In the genomic region with DNA sequence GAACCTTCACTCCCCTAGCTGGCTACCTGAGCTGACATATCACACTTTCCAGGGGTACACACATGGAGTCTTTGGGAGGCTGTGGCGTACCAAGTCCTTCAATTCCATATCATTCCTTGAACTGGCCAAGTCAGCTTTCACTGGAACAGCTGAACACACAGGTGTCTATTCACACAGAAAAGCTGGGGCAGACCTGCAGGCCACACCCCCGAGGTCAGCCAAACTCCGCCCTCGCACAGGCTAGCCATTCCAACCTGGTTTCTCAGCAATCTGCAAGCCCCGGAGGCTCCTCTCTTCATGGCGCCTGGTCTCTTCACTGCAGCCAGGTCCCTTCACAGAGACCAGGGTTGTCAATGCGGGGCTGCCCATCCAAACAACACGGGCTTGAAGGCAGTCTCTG, we compare ENCODE assay signal across 14 mouse cellular contexts.
DNase-seq lines count a peak whose midpoint lies in the region; ATAC-seq and TF ChIP-seq lines count a peak whose summit lies in the region.
"Had no signal": no experiment of that assay in that cellular context is flagged by ENCODE, and none has a peak within 500 bp of the region (broad histone marks: within the 10 kb centered on the region; RNA-seq: fewer than 3 reads in every experiment).

No protein-coding gene starts in this region.

- H3K4me1 ChIP-seq in heart, embryonic 12.5 days (replicated peaks), result peaks cover 30% of the 10 kb centered on the region
- H3K4me1 ChIP-seq in heart, adult 2 months (ENCODE audit: control insufficient read depth, insufficient read depth, low read length), result peaks cover 2% of the 10 kb centered on the region
- H3K4me1 ChIP-seq in liver, postnatal 0 days (ENCODE audit: insufficient read depth), result peaks cover 12% of the 10 kb centered on the region; the same call in 1 of the 2 replicates
- no peaks in the 10 kb centered on the region for H3K4me1 ChIP-seq in liver, embryonic 11.5 days (replicated peaks; ENCODE audit: control insufficient read depth, insufficient read depth, low read length)
- 0 out of 2 replicates have a peak, but pooled peaks cover 2% of the 10 kb centered on the region for H3K4me1 ChIP-seq in stomach, postnatal 0 days (replicated peaks; ENCODE audit: control insufficient read depth, insufficient read depth)

- no peaks in the 10 kb centered on the region; the same call in 1 of the 2 replicates for H3K9me3 ChIP-seq in heart, embryonic 12.5 days (replicated peaks)
- H3K9me3 ChIP-seq in liver, postnatal 0 days (ENCODE audit: low read length), result no peaks in the 10 kb centered on the region
- H3K9me3 ChIP-seq in liver, embryonic 11.5 days (ENCODE audit: control insufficient read depth, low read length), result no peaks in the 10 kb centered on the region
- H3K9me3 ChIP-seq in stomach, postnatal 0 days (ENCODE audit: control insufficient read depth, low read length), result no peaks in the 10 kb centered on the region
- H3K9me3 ChIP-seq: embryonic facial prominence, embryonic 13.5 days; hindbrain, embryonic 12.5 days; kidney, embryonic 15.5 days had no signal

- ATAC-seq in cerebellum, adult (ENCODE audit: insufficient number of reproducible peaks, low FRiP score, low TSS enrichment), result 0 out of 2 replicates have a peak, but pooled peaks have one; percentile 9
- no peak for ATAC-seq in heart, embryonic 12.5 days (ENCODE audit: insufficient number of reproducible peaks, low FRiP score)
- peak; percentile 53; the same call in 1 of the 2 replicates for ATAC-seq in liver, postnatal 0 days
- ATAC-seq in liver, embryonic 11.5 days (replicated peaks; ENCODE audit: low FRiP score), result no peak
- ATAC-seq in stomach, postnatal 0 days (ENCODE audit: low FRiP score, low TSS enrichment), result peak; percentile 45; the same call in 1 of the 2 replicates
- ATAC-seq: inflammation-experienced regulatory T-cells, adult 6 months had no signal

- DNase-seq in cerebellum, adult 11 months, result no peak
- DNase-seq in heart, adult 2 months, result no peak
- DNase-seq in liver, postnatal 0 days, result peak; percentile 38
- no peak for DNase-seq in liver, embryonic 11.5 days (ENCODE audit: low spot score)
- DNase-seq in stomach, postnatal 0 days (ENCODE audit: low spot score), result peak; percentile 67
- no peak for DNase-seq in spleen, adult 12 weeks (ENCODE audit: low spot score)

- H3K4me2 ChIP-seq in heart, embryonic 12.5 days, result no peak overlapping the region
- no peak overlapping the region for H3K4me2 ChIP-seq in liver, postnatal 0 days (ENCODE audit: low read depth, low read length)
- H3K4me2 ChIP-seq in liver, embryonic 11.5 days, result no peak overlapping the region
- H3K4me2 ChIP-seq in stomach, postnatal 0 days (replicated peaks; ENCODE audit: low read depth), result no peak overlapping the region
- H3K4me2 ChIP-seq: hindbrain, embryonic 12.5 days; kidney, embryonic 15.5 days; midbrain, embryonic 11.5 days had no signal

- no peak overlapping the region for H3K4me3 ChIP-seq in heart, embryonic 12.5 days
- H3K4me3 ChIP-seq in heart, adult 2 months, result no peak overlapping the region
- H3K4me3 ChIP-seq in liver, postnatal 0 days (ENCODE audit: low read depth, low read length), result no peak overlapping the region
- no peak overlapping the region for H3K4me3 ChIP-seq in liver, embryonic 11.5 days (ENCODE audit: low read depth, low read length)
- no peak overlapping the region for H3K4me3 ChIP-seq in stomach, postnatal 0 days (ENCODE audit: low read depth, low read length)
- H3K4me3 ChIP-seq: embryonic facial prominence, embryonic 13.5 days; hindbrain, embryonic 12.5 days; kidney, embryonic 15.5 days had no signal

- no peak for TF ChIP-seq CTCF in heart, adult 2 months (IDR thresholded peaks at IDR 0.05)
- no peak for TF ChIP-seq CTCF in liver, postnatal 0 days (IDR thresholded peaks at IDR 0.05; ENCODE audit: low read depth)
- TF ChIP-seq CTCF in stomach, postnatal 0 days (IDR thresholded peaks at IDR 0.05; ENCODE audit: low read depth), result no peak

- H3K9ac ChIP-seq in heart, embryonic 12.5 days, result no peak overlapping the region
- H3K9ac ChIP-seq in heart, adult 2 months (ENCODE audit: low read depth, low read length), result no peak overlapping the region
- no peak overlapping the region for H3K9ac ChIP-seq in liver, postnatal 0 days (replicated peaks)
- no peak overlapping the region for H3K9ac ChIP-seq in liver, embryonic 11.5 days (ENCODE audit: low read depth, low read length)
- H3K9ac ChIP-seq in stomach, postnatal 0 days (ENCODE audit: low read length), result no peak overlapping the region
- H3K9ac ChIP-seq: embryonic facial prominence, embryonic 13.5 days; hindbrain, embryonic 12.5 days; kidney, embryonic 15.5 days had no signal

- peak overlapping the region; percentile 17; the same call in 1 of the 2 replicates for H3K27ac ChIP-seq in heart, embryonic 12.5 days (ENCODE audit: poor library complexity, severe bottlenecking)
- no peak overlapping the region for H3K27ac ChIP-seq in heart, adult 2 months
- H3K27ac ChIP-seq in liver, postnatal 0 days (ENCODE audit: low read depth), result no peak overlapping the region
- H3K27ac ChIP-seq in liver, embryonic 11.5 days (ENCODE audit: low read depth, low read length), result no peak overlapping the region
- H3K27ac ChIP-seq in stomach, postnatal 0 days (replicated peaks), result no peak overlapping the region
- H3K27ac ChIP-seq: hindbrain, embryonic 12.5 days; kidney, embryonic 15.5 days; macrophage had no signal

- TF ChIP-seq POLR2A in heart, adult 2 months (IDR thresholded peaks at IDR 0.05; ENCODE audit: insufficient read depth, low read depth, low read length), result no peak

- H3K36me3 ChIP-seq in heart, embryonic 12.5 days, result no peaks in the 10 kb centered on the region
- H3K36me3 ChIP-seq in heart, adult 2 months (ENCODE audit: control insufficient read depth, insufficient read depth, low read length), result no peaks in the 10 kb centered on the region
- no peaks in the 10 kb centered on the region for H3K36me3 ChIP-seq in liver, postnatal 0 days (replicated peaks; ENCODE audit: insufficient read depth, low read length)
- no peaks in the 10 kb centered on the region for H3K36me3 ChIP-seq in liver, embryonic 11.5 days (ENCODE audit: control insufficient read depth, insufficient read depth, low read length)
- no peaks in the 10 kb centered on the region for H3K36me3 ChIP-seq in stomach, postnatal 0 days (ENCODE audit: control insufficient read depth, insufficient read depth, low read length)
- H3K36me3 ChIP-seq: embryonic facial prominence, embryonic 13.5 days; hindbrain, embryonic 12.5 days; kidney, embryonic 15.5 days had no signal

- 54% methylated on average over 8 of the region's 8 CpGs for WGBS in heart, embryonic 12.5 days
- 77% methylated on average over 8 of the region's 8 CpGs for WGBS in heart, adult 2 months
- WGBS in liver, postnatal 0 days (ENCODE audit: insufficient replicate concordance), result 52% methylated on average over 8 of the region's 8 CpGs
- WGBS in liver, embryonic 11.5 days, result 57% methylated on average over 8 of the region's 8 CpGs
- 57% methylated on average over 8 of the region's 8 CpGs for WGBS in stomach, postnatal 0 days

- H3K27me3 ChIP-seq in heart, embryonic 12.5 days (replicated peaks), result 0 out of 2 replicates have a peak, but pooled peaks cover 25% of the 10 kb centered on the region
- no peaks in the 10 kb centered on the region for H3K27me3 ChIP-seq in heart, adult 2 months (ENCODE audit: control insufficient read depth, insufficient read depth, low read length)
- H3K27me3 ChIP-seq in liver, postnatal 0 days (ENCODE audit: insufficient read depth, low read length), result no peaks in the 10 kb centered on the region
- H3K27me3 ChIP-seq in liver, embryonic 11.5 days (replicated peaks; ENCODE audit: control insufficient read depth, insufficient read depth, low read length), result no peaks in the 10 kb centered on the region
- H3K27me3 ChIP-seq in stomach, postnatal 0 days (ENCODE audit: control insufficient read depth, insufficient read depth, low read length), result no peaks in the 10 kb centered on the region

- intact Hi-C loops in heart, adult 2 months (cut with DNase I), result loop anchor here (5.0 kb wide), 1 partner anchor 154 kb away; no protein-coding TSS in a partner anchor

- no peak for TF ChIP-seq EP300 in heart, adult 2 months (IDR thresholded peaks at IDR 0.05; ENCODE audit: insufficient read depth, low read depth, low read length)
- no peak for TF ChIP-seq EP300 in liver, postnatal 0 days (IDR thresholded peaks at IDR 0.05; ENCODE audit: low read depth)
- no peak for TF ChIP-seq EP300 in stomach, postnatal 0 days (optimal IDR thresholded peaks at IDR 0.05)

- H3K79me2 ChIP-seq in heart, adult 2 months (replicated peaks; ENCODE audit: control insufficient read depth, insufficient read depth, low read length), result no peaks in the 10 kb centered on the region

Comparison
In these comparisons a context has a peak if more than half of its experiments do, and no peak if none do; other contexts are left out.
1. ATAC-seq: peak in cerebellum, adult (single experiment), liver, postnatal 0 days (single experiment) and stomach, postnatal 0 days (single experiment); none in heart, embryonic 12.5 days (single experiment) and liver, embryonic 11.5 days (single experiment).
2. DNase-seq: peak in liver, postnatal 0 days (single experiment) and stomach, postnatal 0 days (single experiment); none in cerebellum, adult 11 months (single experiment), heart, adult 2 months (0 of 2), liver, embryonic 11.5 days (single experiment) and spleen, adult 12 weeks (single experiment).